ENCODE assay signal across 8 mouse cellular contexts in genomic region chr7:80403551-80403950, GRCm38 (mm10). TPM values are rescaled to one million over a fixed set of nuclear protein-coding genes. Genes with fewer than 3 reads are reported as not detected.
DNase-seq lines count a peak whose midpoint lies in the region; ATAC-seq lines count a peak whose summit lies in the region.

No protein-coding gene starts in this region.

- H3K36me3 ChIP-seq in intestine, embryonic 14.5 days (ENCODE audit: control insufficient read depth, insufficient read depth, low read length), result no peaks in the 10 kb centered on the region
- H3K36me3 ChIP-seq in liver, embryonic 13.5 days, result no peaks in the 10 kb centered on the region

- H3K27me3 ChIP-seq in intestine, embryonic 14.5 days (replicated peaks; ENCODE audit: control insufficient read depth, insufficient read depth, low read length), result no peaks in the 10 kb centered on the region
- peaks cover 82% of the 10 kb centered on the region for H3K27me3 ChIP-seq in liver, embryonic 13.5 days

- peak overlapping the region; percentile 57; the same call in 1 of the 2 replicates for H3K4me3 ChIP-seq in intestine, embryonic 14.5 days (ENCODE audit: low read depth, low read length)
- peak overlapping the region; percentile 76; the same call in 1 of the 2 replicates for H3K4me3 ChIP-seq in liver, embryonic 13.5 days (replicated peaks)

- intact Hi-C loops in left cerebral cortex, postnatal 10 days (cut with DNase I), result loop anchor here (5.0 kb wide), 1 partner anchor 54 kb away; no protein-coding TSS in a partner anchor
- intact Hi-C loops in left cerebral cortex, postnatal 36 days (cut with DNase I), result no loop called here

- 0 out of 2 replicates have a peak, but pooled peaks have one; percentile 28 for ATAC-seq in cerebellum, adult (ENCODE audit: insufficient number of reproducible peaks, low FRiP score, low TSS enrichment)
- ATAC-seq in intestine, embryonic 14.5 days (replicated peaks; ENCODE audit: low FRiP score, low TSS enrichment, low read depth), result no peak
- ATAC-seq in liver, embryonic 13.5 days (ENCODE audit: low read depth), result no peak

- 46% methylated on average over 9 of the region's 9 CpGs for WGBS in intestine, embryonic 14.5 days
- 38% methylated on average over 9 of the region's 9 CpGs for WGBS in liver, embryonic 13.5 days (ENCODE audit: insufficient replicate concordance)

- peak; percentile 72 to 81 for DNase-seq in left cerebral cortex, postnatal 10 days (ENCODE audit: extremely low spot score in 1 of 2, low spot score in 2 of 2)
- DNase-seq in left cerebral cortex, postnatal 36 days (ENCODE audit: low spot score in 2 of 2), result no peak
- peak; percentile 89 for DNase-seq in gastrocnemius, postnatal 25 days
- no peak for DNase-seq in intestine, embryonic 14.5 days (ENCODE audit: low spot score)
- DNase-seq in liver, embryonic 13.5 days, result no peak
- DNase-seq in ovary, postnatal 10 days (ENCODE audit: low spot score), result peak; percentile 30
- DNase-seq in embryo, embryonic 10 days (ENCODE audit: low spot score), result no peak

- H3K4me1 ChIP-seq in intestine, embryonic 14.5 days (replicated peaks; ENCODE audit: control insufficient read depth, insufficient read depth, low read length), result peaks cover 25% of the 10 kb centered on the region
- H3K4me1 ChIP-seq in liver, embryonic 13.5 days (replicated peaks), result peaks cover 47% of the 10 kb centered on the region

- H3K9me3 ChIP-seq in intestine, embryonic 14.5 days (ENCODE audit: control insufficient read depth, low read length), result no peaks in the 10 kb centered on the region
- no peaks in the 10 kb centered on the region for H3K9me3 ChIP-seq in liver, embryonic 13.5 days (replicated peaks)

- no peak overlapping the region; the same call in 1 of the 2 replicates for H3K9ac ChIP-seq in intestine, embryonic 14.5 days (ENCODE audit: low read length)
- H3K9ac ChIP-seq in liver, embryonic 13.5 days, result peak overlapping the region; percentile 85; the same call in 1 of the 2 replicates

- 0 out of 2 replicates have a peak overlapping the region, but pooled peaks have one; percentile 77 for H3K27ac ChIP-seq in intestine, embryonic 14.5 days (ENCODE audit: low read depth)
- peak overlapping the region; percentile 68; the same call in 1 of the 2 replicates for H3K27ac ChIP-seq in liver, embryonic 13.5 days

- peak overlapping the region; percentile 84 for H3K4me2 ChIP-seq in intestine, embryonic 14.5 days (ENCODE audit: low read length)
- H3K4me2 ChIP-seq in liver, embryonic 13.5 days, result peak overlapping the region; percentile 90

RNA-seq across cellular contexts. Expression of gene Furin, which starts 1.7 kb away (rescaled TPM):
- 10 to 100 TPM; 44.8 TPM for total RNA-seq in left cerebral cortex, postnatal 10 days (2021)
- 10 to 100 TPM; 30.7 to 38.5 TPM for total RNA-seq in left cerebral cortex, postnatal 36 days (2021)
- total RNA-seq in gastrocnemius, postnatal 25 days (2021), result 10 to 100 TPM; 38.5 to 44.8 TPM
- 10.3 and 10.6 TPM in 2 replicates for polyA plus RNA-seq in intestine, embryonic 14.5 days (2014; fragmentation: Nextera tagmentation; extraction: Ambion mirVana)
- 3.8 and 4.1 TPM in 2 replicates for polyA plus RNA-seq in liver, embryonic 13.5 days (2015; fragmentation: Nextera tagmentation; extraction: Ambion mirVana)

RNA-seq across cellular contexts. Expression of gene Fes, which starts 15.8 kb away (rescaled TPM):
- 1 to 10 TPM; 4.7 to 5.3 TPM for total RNA-seq in left cerebral cortex, postnatal 10 days (2021)
- 1 to 10 TPM; 6.0 to 7.1 TPM for total RNA-seq in left cerebral cortex, postnatal 36 days (2021)
- 1 to 10 TPM; 3.3 to 3.4 TPM for total RNA-seq in gastrocnemius, postnatal 25 days (2021)
- 8.0 and 10.1 TPM in 2 replicates for polyA plus RNA-seq in intestine, embryonic 14.5 days (2014; fragmentation: Nextera tagmentation; extraction: Ambion mirVana)
- 10.6 and 12.0 TPM in 2 replicates for polyA plus RNA-seq in liver, embryonic 13.5 days (2015; fragmentation: Nextera tagmentation; extraction: Ambion mirVana)

RNA-seq across cellular contexts. Expression of gene Man2a2, which starts 32.4 kb away (rescaled TPM):
- total RNA-seq in left cerebral cortex, postnatal 10 days (2021), result 100 to 1,000 TPM; 106 to 108 TPM
- total RNA-seq in left cerebral cortex, postnatal 36 days (2021), result 100 to 1,000 TPM; 128 to 158 TPM
- 100 to 1,000 TPM; 138 to 146 TPM for total RNA-seq in gastrocnemius, postnatal 25 days (2021)
- 17.4 and 18.8 TPM in 2 replicates for polyA plus RNA-seq in intestine, embryonic 14.5 days (2014; fragmentation: Nextera tagmentation; extraction: Ambion mirVana)
- 2.2 and 2.6 TPM in 2 replicates for polyA plus RNA-seq in liver, embryonic 13.5 days (2015; fragmentation: Nextera tagmentation; extraction: Ambion mirVana)

Comparison
In these comparisons a context has a peak if more than half of its experiments do, and no peak if none do; other contexts are left out.
1. DNase-seq: peak in left cerebral cortex, postnatal 10 days (2 of 2), gastrocnemius, postnatal 25 days (single experiment) and ovary, postnatal 10 days (single experiment); none in left cerebral cortex, postnatal 36 days (0 of 2), intestine, embryonic 14.5 days (single experiment), liver, embryonic 13.5 days (single experiment) and embryo, embryonic 10 days (single experiment).